Mouse (Mus musculus): ENCODE results near the gene Add1. TPM values are rescaled to one million over a fixed set of nuclear protein-coding genes. Genes with fewer than 3 reads are reported as not detected.
"Not testable (repeated sequence)": the region's sequence is repeated elsewhere in the genome, so short reads cannot be mapped to it uniquely, and the experiment has no call there.

The Add1 gene
- polyA plus RNA-seq, 1 experiment from 2014 or later, result 166 TPM

- ATAC-seq, result no peak
- WGBS, result 68% methylated on average over 5 of the region's 5 CpGs
- H3K4me1 ChIP-seq (ENCODE audit: control insufficient read depth, insufficient read depth, low read length), result peaks cover 12% of the 10 kb centered on the region
Measured at GRCm38 (mm10) chr5:34587881-34588280, 14.4 kb downstream of the Add1 start.

DNA sequence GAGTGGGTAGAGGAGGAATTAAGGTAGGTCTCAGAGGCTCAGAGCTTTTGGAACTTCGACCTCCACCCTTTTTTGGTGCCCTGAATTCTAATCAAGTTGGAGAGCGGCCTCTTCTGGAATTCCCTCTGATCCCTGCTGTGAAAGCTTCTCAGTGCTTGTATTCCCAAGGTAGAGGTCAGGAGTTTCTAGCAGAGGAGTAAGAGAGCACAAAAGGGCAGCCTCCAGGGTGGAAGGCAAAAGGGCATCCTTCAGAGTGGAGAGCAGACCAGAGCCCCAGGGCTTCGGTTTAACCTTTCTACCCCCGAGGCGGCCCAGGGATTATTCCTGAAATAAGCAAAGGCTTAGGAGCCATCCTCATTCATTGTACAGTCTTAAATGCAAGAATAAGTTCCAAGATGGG is 16.6 kb downstream of the Add1 start:
- DNase-seq (ENCODE audit: low spot score) (no peak), ATAC-seq (no peak)
- no peaks in the 10 kb centered on the region for H3K9me3 ChIP-seq (replicated peaks; ENCODE audit: control insufficient read depth, low read length)
- H3K36me3 ChIP-seq (ENCODE audit: control insufficient read depth, insufficient read depth, low read length), result no peaks in the 10 kb centered on the region
- H3K4me2 ChIP-seq (ENCODE audit: low read length), result no peak overlapping the region
- no peak overlapping the region for H3K9ac ChIP-seq (ENCODE audit: low read length)
- no peak overlapping the region; the same call in 1 of the 2 replicates for H3K27ac ChIP-seq (ENCODE audit: low read depth, low read length)
- H3K27me3 ChIP-seq (replicated peaks; ENCODE audit: control insufficient read depth, insufficient read depth, low read length), result no peaks in the 10 kb centered on the region
- 5% methylated on average over 5 of the region's 5 CpGs for WGBS
- no peak overlapping the region for H3K4me3 ChIP-seq (ENCODE audit: low read depth, low read length)
- H3K4me1 ChIP-seq (ENCODE audit: control insufficient read depth, insufficient read depth, low read length), result peaks cover 12% of the 10 kb centered on the region

More at GRCm38 (mm10) chr5:34587881-34588280, 14.4 kb downstream of the Add1 start:
- H3K9me3 ChIP-seq (replicated peaks; ENCODE audit: control insufficient read depth, low read length), result no peaks in the 10 kb centered on the region
- no peak overlapping the region for H3K4me3 ChIP-seq (ENCODE audit: low read depth, low read length)
- H3K4me2 ChIP-seq (ENCODE audit: low read length), result no peak overlapping the region
- DNase-seq (ENCODE audit: low spot score), result no peak
- H3K27me3 ChIP-seq (replicated peaks; ENCODE audit: control insufficient read depth, insufficient read depth, low read length), result no peaks in the 10 kb centered on the region
- H3K9ac ChIP-seq (ENCODE audit: low read length), result no peak overlapping the region
- H3K36me3 ChIP-seq (ENCODE audit: control insufficient read depth, insufficient read depth, low read length), result no peaks in the 10 kb centered on the region
- H3K27ac ChIP-seq (ENCODE audit: low read depth, low read length), result no peak overlapping the region

DNA sequence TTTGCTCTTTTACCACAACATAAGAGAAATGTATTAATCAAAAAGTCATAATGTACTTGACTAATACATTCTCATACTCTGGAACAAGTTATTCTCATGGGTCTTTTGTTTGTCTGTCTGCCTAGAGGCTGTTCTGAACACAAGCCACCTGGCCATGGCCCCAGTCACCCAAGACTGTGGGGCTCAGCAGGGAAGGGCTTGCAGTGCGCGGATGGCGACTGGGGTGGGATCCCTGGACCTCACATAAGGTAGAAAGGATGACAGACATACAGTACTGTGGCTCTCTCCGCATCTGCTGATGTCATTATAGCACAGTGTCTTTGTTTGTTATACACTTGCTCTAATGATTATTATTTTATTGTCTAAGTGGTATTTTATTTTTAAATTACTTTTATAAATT is 17.2 kb downstream of the Add1 start:
- H3K9ac ChIP-seq (ENCODE audit: low read length), result no peak overlapping the region
- no peaks in the 10 kb centered on the region for H3K9me3 ChIP-seq (replicated peaks; ENCODE audit: control insufficient read depth, low read length)
- no peak overlapping the region for H3K4me2 ChIP-seq (ENCODE audit: low read length)
- DNase-seq (ENCODE audit: low spot score), result peak; percentile 12
- peak overlapping the region; percentile 56; the same call in 1 of the 2 replicates for H3K27ac ChIP-seq (ENCODE audit: low read depth, low read length)
- peak; percentile 54 for ATAC-seq
- no peaks in the 10 kb centered on the region for H3K27me3 ChIP-seq (replicated peaks; ENCODE audit: control insufficient read depth, insufficient read depth, low read length)
- 17% methylated on average over 4 of the region's 4 CpGs for WGBS
- no peak overlapping the region for H3K4me3 ChIP-seq (ENCODE audit: low read depth, low read length)
- peaks cover 12% of the 10 kb centered on the region for H3K4me1 ChIP-seq (ENCODE audit: control insufficient read depth, insufficient read depth, low read length)
- no peaks in the 10 kb centered on the region for H3K36me3 ChIP-seq (ENCODE audit: control insufficient read depth, insufficient read depth, low read length)

DNA sequence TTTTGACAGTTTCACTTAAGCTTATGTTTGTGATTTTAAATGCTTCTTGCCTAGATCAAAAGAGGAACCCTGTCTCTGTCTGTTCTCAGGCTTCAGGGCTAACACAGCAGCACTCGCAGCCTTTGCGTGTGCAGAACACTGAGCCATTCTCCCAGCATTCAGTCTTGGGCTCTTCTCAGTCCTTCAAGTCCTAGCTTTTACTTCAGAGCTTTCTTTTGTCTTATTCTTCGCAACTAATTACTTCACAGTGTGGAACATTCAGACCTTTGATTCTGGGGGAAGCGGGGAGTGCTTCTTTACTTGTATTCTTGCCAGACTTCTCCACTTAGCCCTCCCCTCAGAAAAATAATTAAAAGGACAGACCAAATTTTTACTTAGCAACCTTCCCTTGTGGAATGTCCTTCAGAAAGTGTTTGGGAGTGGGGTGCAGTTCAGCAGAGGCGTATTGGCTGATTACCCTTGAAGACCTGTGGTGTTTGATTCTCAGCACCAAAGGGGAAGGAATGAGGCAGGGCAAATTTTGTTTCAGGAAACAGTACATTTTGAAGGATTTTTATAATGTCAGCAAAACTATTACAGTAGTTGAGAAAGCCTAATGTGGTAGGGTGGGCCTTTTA is 18.0 kb downstream of the Add1 start:
- no peaks in the 10 kb centered on the region for H3K36me3 ChIP-seq (ENCODE audit: control insufficient read depth, insufficient read depth, low read length)
- WGBS, result 6% methylated on average over 5 of the region's 5 CpGs
- ATAC-seq (peak; percentile 58), DNase-seq (ENCODE audit: low spot score) (peak; percentile 74)
- no peak overlapping the region for H3K9ac ChIP-seq (ENCODE audit: low read length)
- H3K4me1 ChIP-seq (ENCODE audit: control insufficient read depth, insufficient read depth, low read length), result peaks cover 12% of the 10 kb centered on the region
- no peak overlapping the region for H3K4me3 ChIP-seq (ENCODE audit: low read depth, low read length)
- no peak overlapping the region for H3K27ac ChIP-seq (ENCODE audit: low read depth, low read length)
- no peaks in the 10 kb centered on the region for H3K27me3 ChIP-seq (replicated peaks; ENCODE audit: control insufficient read depth, insufficient read depth, low read length)
- no peak overlapping the region for H3K4me2 ChIP-seq (ENCODE audit: low read length)
- no peaks in the 10 kb centered on the region for H3K9me3 ChIP-seq (replicated peaks; ENCODE audit: control insufficient read depth, low read length)

- not testable (repeated sequence) for H3K4me3 ChIP-seq (ENCODE audit: low read depth, low read length); H3K27ac ChIP-seq (ENCODE audit: low read depth, low read length); H3K27me3 ChIP-seq (replicated peaks; ENCODE audit: control insufficient read depth, insufficient read depth, low read length); H3K36me3 ChIP-seq (ENCODE audit: control insufficient read depth, insufficient read depth, low read length); ATAC-seq; H3K9me3 ChIP-seq (replicated peaks; ENCODE audit: control insufficient read depth, low read length); H3K4me1 ChIP-seq (ENCODE audit: control insufficient read depth, insufficient read depth, low read length); H3K4me2 ChIP-seq (ENCODE audit: low read length); DNase-seq (ENCODE audit: low spot score); H3K9ac ChIP-seq (ENCODE audit: low read length)
- 41% methylated on average over 5 of the region's 5 CpGs for WGBS
Measured at GRCm38 (mm10) chr5:34592224-34592623, 18.8 kb downstream of the Add1 start.

- Histone ChIP-seq H3K27me3 (replicated peaks; ENCODE audit: control insufficient read depth, insufficient read depth, low read length) (no peaks in the 10 kb centered on the region), H3K9me3 (replicated peaks; ENCODE audit: control insufficient read depth, low read length) (no peaks in the 10 kb centered on the region), H3K4me1 (ENCODE audit: control insufficient read depth, insufficient read depth, low read length) (peaks cover 8% of the 10 kb centered on the region), H3K4me3 (ENCODE audit: low read depth, low read length) (no peak overlapping the region), H3K27ac (ENCODE audit: low read depth, low read length) (no peak overlapping the region), H3K9ac (ENCODE audit: low read length) (no peak overlapping the region), H3K36me3 (ENCODE audit: control insufficient read depth, insufficient read depth, low read length) (no peaks in the 10 kb centered on the region), H3K4me2 (ENCODE audit: low read length) (no peak overlapping the region)
- DNase-seq (ENCODE audit: low spot score) (no peak), ATAC-seq (no peak)
- WGBS, result 90% methylated on average over 6 of the region's 6 CpGs
Measured at GRCm38 (mm10) chr5:34592666-34593065, 19.2 kb downstream of the Add1 start.

GRCm38 (mm10) chr5:34593202-34593727 is 19.8 kb downstream of the Add1 start:
- 97% methylated on average over 9 of the region's 9 CpGs for WGBS
- Histone ChIP-seq H3K4me3 (ENCODE audit: low read depth, low read length) (no peak overlapping the region), H3K4me1 (ENCODE audit: control insufficient read depth, insufficient read depth, low read length) (peaks cover 8% of the 10 kb centered on the region), H3K9me3 (replicated peaks; ENCODE audit: control insufficient read depth, low read length) (no peaks in the 10 kb centered on the region), H3K27me3 (replicated peaks; ENCODE audit: control insufficient read depth, insufficient read depth, low read length) (no peaks in the 10 kb centered on the region), H3K36me3 (ENCODE audit: control insufficient read depth, insufficient read depth, low read length) (peaks cover 6% of the 10 kb centered on the region; the same call in 1 of the 2 replicates), H3K27ac (ENCODE audit: low read depth, low read length) (no peak overlapping the region), H3K4me2 (ENCODE audit: low read length) (no peak overlapping the region), H3K9ac (ENCODE audit: low read length) (no peak overlapping the region)
- no peak for ATAC-seq
- no peak for DNase-seq (ENCODE audit: low spot score)

- DNase-seq (ENCODE audit: low spot score) (no peak), ATAC-seq (no peak)
- no peak overlapping the region for H3K4me2 ChIP-seq (ENCODE audit: low read length)
- no peak overlapping the region for H3K27ac ChIP-seq (ENCODE audit: low read depth, low read length)
- no peaks in the 10 kb centered on the region for H3K27me3 ChIP-seq (replicated peaks; ENCODE audit: control insufficient read depth, insufficient read depth, low read length)
- H3K9ac ChIP-seq (ENCODE audit: low read length), result no peak overlapping the region
- H3K4me3 ChIP-seq (ENCODE audit: low read depth, low read length), result no peak overlapping the region
- peaks cover 63% of the 10 kb centered on the region for H3K36me3 ChIP-seq (ENCODE audit: control insufficient read depth, insufficient read depth, low read length)
- no peaks in the 10 kb centered on the region for H3K4me1 ChIP-seq (ENCODE audit: control insufficient read depth, insufficient read depth, low read length)
- no peaks in the 10 kb centered on the region for H3K9me3 ChIP-seq (replicated peaks; ENCODE audit: control insufficient read depth, low read length)
- WGBS, result 95% methylated on average over 5 of the region's 5 CpGs
Measured at GRCm38 (mm10) chr5:34604576-34604975, 31.1 kb downstream of the Add1 start.

- Histone ChIP-seq H3K27ac (ENCODE audit: low read depth, low read length) (no peak overlapping the region), H3K36me3 (ENCODE audit: control insufficient read depth, insufficient read depth, low read length) (peaks cover 73% of the 10 kb centered on the region), H3K4me3 (ENCODE audit: low read depth, low read length) (no peak overlapping the region), H3K9me3 (replicated peaks; ENCODE audit: control insufficient read depth, low read length) (no peaks in the 10 kb centered on the region), H3K9ac (ENCODE audit: low read length) (no peak overlapping the region), H3K4me1 (ENCODE audit: control insufficient read depth, insufficient read depth, low read length) (no peaks in the 10 kb centered on the region), H3K27me3 (replicated peaks; ENCODE audit: control insufficient read depth, insufficient read depth, low read length) (no peaks in the 10 kb centered on the region), H3K4me2 (ENCODE audit: low read length) (no peak overlapping the region)
- DNase-seq (ENCODE audit: low spot score) (no peak), ATAC-seq (no peak)
- 91% methylated on average over 8 of the region's 8 CpGs for WGBS
Measured at GRCm38 (mm10) chr5:34607100-34607880, 33.8 kb downstream of the Add1 start.
